Mouse (Mus musculus) intestine, postnatal 0 days (tissue): ENCODE measurements at regions not wholly inside any gene's neighbourhood (a gene's known extent, or its start where the extent isn't known, plus 50 kb on each side); places are given as distances from the start of the nearest gene placed in this dataset.

Source experiments
- ATAC-seq: fragments of 200-750 bp; cut with Nextera tagmentation; 2 replicates; pipeline ENCODE4 v1.8.0; 2017; ENCODE audit warnings: mild to moderate bottlenecking, moderate TSS enrichment, moderate library complexity
- H3K27ac ChIP-seq: fragments of 300-500 bp; sonication (generic); 2 replicates; pipeline ENCODE4 v1.5.1; 2014; ENCODE audit warnings: mild to moderate bottlenecking, low read depth, low read length, moderate library complexity
- H3K27me3 ChIP-seq: fragments of 300-500 bp; sonication (generic); replicated peaks from 2 replicates; pipeline ENCODE4 v1.6.1; 2014; ENCODE audit warnings: low read length, mixed read lengths; ENCODE audit not compliant: control insufficient read depth, insufficient read depth
- H3K36me3 ChIP-seq: fragments of 300-500 bp; sonication (generic); 2 replicates; pipeline ENCODE4 v1.6.1; 2014; ENCODE audit warnings: mild to moderate bottlenecking, moderate library complexity; ENCODE audit not compliant: control insufficient read depth, insufficient read depth
- H3K4me1 ChIP-seq: fragments of 300-500 bp; sonication (generic); replicated peaks from 2 replicates; pipeline ENCODE4 v1.6.1; 2014; ENCODE audit warnings: antibody characterized with exemption, low read length, mixed read lengths; ENCODE audit not compliant: control insufficient read depth, insufficient read depth
- H3K4me2 ChIP-seq: fragments of 300-500 bp; sonication (generic); replicated peaks from 2 replicates; pipeline ENCODE4 v1.6.1; 2014; ENCODE audit warnings: low read depth, mild to moderate bottlenecking, moderate library complexity
- H3K4me3 ChIP-seq: fragments of 300-500 bp; sonication (generic); 2 replicates; pipeline ENCODE4 v1.5.1; 2014; ENCODE audit warnings: low read depth, low read length
- H3K9ac ChIP-seq: fragments of 300-500 bp; sonication (generic); 2 replicates; pipeline ENCODE4 v1.6.1; 2014; ENCODE audit warnings: mild to moderate bottlenecking, low read depth, low read length
- H3K9me3 ChIP-seq: fragments of 300-500 bp; sonication (generic); 2 replicates; pipeline ENCODE4 v1.6.1; 2016; ENCODE audit warnings: mixed run types; ENCODE audit not compliant: control insufficient read depth
- CTCF ChIP-seq: sonication (generic); IDR thresholded peaks from 2 replicates; pipeline ENCODE4 v1.5.1; 2016; ENCODE audit warnings: low read depth, mild to moderate bottlenecking, control low read depth, antibody characterized with exemption, moderate library complexity
- WGBS: fragments of 180-500 bp; shearing (Covaris S2); extraction: QIAGEN DNeasy Blood & Tissue Kit; methylation state at CpG from one replicate; pipeline ENCODE4 v1.1.7; 2014; 5-methylcytosine and 5-hydroxymethylcytosine counted together

- no peak for ATAC-seq
- Histone ChIP-seq H3K9ac (no peak overlapping the region), H3K36me3 (no peaks in the 10 kb centered on the region), H3K27me3 (no peaks in the 10 kb centered on the region), H3K4me2 (no peak overlapping the region), H3K4me3 (no peak overlapping the region), H3K9me3 (no peaks in the 10 kb centered on the region), H3K4me1 (no peaks in the 10 kb centered on the region), H3K27ac (no peak overlapping the region)
- WGBS = 89% methylated on average over 13 of the region's 13 CpGs
- TF ChIP-seq CTCF = no peak
These were observed 252.2 kb upstream of the Trib2 start for GRCm38 (mm10) chr12:16068940-16069339.

GRCm38 (mm10) chr12:16062689-16063088 is 246.0 kb upstream of the Trib2 start:
- ATAC-seq = no peak
- Histone ChIP-seq H3K4me3 (no peak overlapping the region), H3K36me3 (no peaks in the 10 kb centered on the region), H3K27ac (no peak overlapping the region), H3K9ac (no peak overlapping the region), H3K9me3 (no peaks in the 10 kb centered on the region), H3K4me2 (no peak overlapping the region), H3K4me1 (no peaks in the 10 kb centered on the region), H3K27me3 (no peaks in the 10 kb centered on the region)
- WGBS = 76% methylated on average over 7 of the region's 7 CpGs
- no peak for TF ChIP-seq CTCF

GRCm38 (mm10) chr12:16060461-16060860 is 243.7 kb upstream of the Trib2 start:
- ATAC-seq = no peak

GRCm38 (mm10) chr12:16058255-16058654 is 241.5 kb upstream of the Trib2 start:
- TF ChIP-seq CTCF = no peak
- WGBS = 81% methylated on average over 3 of the region's 3 CpGs
- H3K27ac ChIP-seq = no peak overlapping the region
- no peaks in the 10 kb centered on the region for H3K36me3 ChIP-seq
- no peaks in the 10 kb centered on the region for H3K4me1 ChIP-seq
- ATAC-seq = no peak
- H3K27me3 ChIP-seq = no peaks in the 10 kb centered on the region
- H3K9me3 ChIP-seq = no peaks in the 10 kb centered on the region
- H3K4me3 ChIP-seq = no peak overlapping the region
- no peak overlapping the region for H3K4me2 ChIP-seq
- H3K9ac ChIP-seq = no peak overlapping the region

More at GRCm38 (mm10) chr12:16060461-16060860, 243.7 kb upstream of the Trib2 start:
- no peaks in the 10 kb centered on the region for H3K36me3 ChIP-seq
- no peak for TF ChIP-seq CTCF
- 46% methylated on average over 5 of the region's 5 CpGs for WGBS
- H3K4me3 ChIP-seq = no peak overlapping the region
- H3K9me3 ChIP-seq = no peaks in the 10 kb centered on the region
- H3K4me2 ChIP-seq = no peak overlapping the region
- H3K9ac ChIP-seq = no peak overlapping the region
- no peaks in the 10 kb centered on the region for H3K4me1 ChIP-seq
- no peaks in the 10 kb centered on the region for H3K27me3 ChIP-seq
- no peak overlapping the region for H3K27ac ChIP-seq

GRCm38 (mm10) chr12:16056831-16057230 is 240.1 kb upstream of the Trib2 start:
- H3K4me2 ChIP-seq = no peak overlapping the region
- H3K9me3 ChIP-seq = no peaks in the 10 kb centered on the region
- H3K4me1 ChIP-seq = no peaks in the 10 kb centered on the region
- WGBS = 69% methylated on average over 2 of the region's 2 CpGs
- ATAC-seq = no peak
- no peaks in the 10 kb centered on the region for H3K36me3 ChIP-seq
- no peak overlapping the region for H3K4me3 ChIP-seq
- H3K9ac ChIP-seq = no peak overlapping the region
- no peak overlapping the region for H3K27ac ChIP-seq
- no peaks in the 10 kb centered on the region for H3K27me3 ChIP-seq
- no peak for TF ChIP-seq CTCF

- WGBS = 55% methylated on average over 1 of the region's 1 CpGs
- Histone ChIP-seq H3K4me1 (no peaks in the 10 kb centered on the region), H3K27me3 (no peaks in the 10 kb centered on the region), H3K9me3 (no peaks in the 10 kb centered on the region), H3K4me2 (no peak overlapping the region), H3K9ac (no peak overlapping the region), H3K4me3 (no peak overlapping the region), H3K27ac (no peak overlapping the region), H3K36me3 (no peaks in the 10 kb centered on the region)
- no peak for ATAC-seq
- no peak for TF ChIP-seq CTCF
These were observed 239.5 kb upstream of the Trib2 start for GRCm38 (mm10) chr12:16056216-16056615.

GRCm38 (mm10) chr12:16054591-16054990 is 237.9 kb upstream of the Trib2 start:
- Histone ChIP-seq H3K27me3 (no peaks in the 10 kb centered on the region), H3K36me3 (no peaks in the 10 kb centered on the region), H3K4me2 (no peak overlapping the region), H3K27ac (no peak overlapping the region), H3K4me1 (no peaks in the 10 kb centered on the region), H3K9me3 (no peaks in the 10 kb centered on the region), H3K9ac (no peak overlapping the region), H3K4me3 (no peak overlapping the region)
- 82% methylated on average over 2 of the region's 2 CpGs for WGBS
- no peak for TF ChIP-seq CTCF
- no peak for ATAC-seq
